Mouse (Mus musculus) lung, postnatal 4 days (tissue): ENCODE data around the gene Gm16253.

Source experiments
- DNase-seq, 2 experiments: peaks; one replicate each; pipeline ENCODE4 v3.0.0; 2021

Gm16253 gene

GRCm38 (mm10) chr3:96573611-96574511 is 2.9 kb upstream of the Gm16253 start:
- DNase-seq, result no peak

GRCm38 (mm10) chr3:96575272-96575984 is 1.4 kb upstream of the Gm16253 start:
- no peak for DNase-seq

- DNase-seq, result peak; percentile 83 to 89
Observed at GRCm38 (mm10) chr3:96576005-96576658, 652 bp upstream of the Gm16253 start.

GRCm38 (mm10) chr3:96577566-96577965 is 782 bp downstream of the Gm16253 start:
- no peak for DNase-seq

- no peak for DNase-seq
Observed at GRCm38 (mm10) chr3:96578561-96579238, 1.9 kb downstream of the Gm16253 start.

- no peak for DNase-seq
Observed at GRCm38 (mm10) chr3:96579239-96579750, 2.5 kb downstream of the Gm16253 start.

GRCm38 (mm10) chr3:96579885-96580454 is 3.2 kb downstream of the Gm16253 start:
- DNase-seq, result peak; percentile 92 to 95

- DNase-seq, result no peak
Observed at GRCm38 (mm10) chr3:96581141-96581540, 4.4 kb downstream of the Gm16253 start.

GRCm38 (mm10) chr3:96581771-96582515 is 5.2 kb downstream of the Gm16253 start:
- DNase-seq, result no peak

- no peak for DNase-seq
Observed at GRCm38 (mm10) chr3:96583386-96583785, 6.6 kb downstream of the Gm16253 start.

- no peak for DNase-seq
Observed at GRCm38 (mm10) chr3:96590657-96591056, 13.9 kb downstream of the Gm16253 start.

- DNase-seq, result no peak
Observed at GRCm38 (mm10) chr3:96593374-96593773, 16.6 kb downstream of the Gm16253 start.

- peak; percentile 95 to 96 for DNase-seq
Observed at GRCm38 (mm10) chr3:96593790-96594560, 17.2 kb downstream of the Gm16253 start, which contains the start of gene Polr3gl. Gene Polr3gl, minus strand, starts transcription at chr3:96594181.

- DNase-seq, result no peak
Observed at GRCm38 (mm10) chr3:96594851-96595250, 18.1 kb downstream of the Gm16253 start.

- DNase-seq, result no peak
Observed at GRCm38 (mm10) chr3:96595661-96596060, 18.9 kb downstream of the Gm16253 start.

GRCm38 (mm10) chr3:96596228-96596707 is 19.5 kb downstream of the Gm16253 start, which contains the start of gene Ankrd34a:
Gene Ankrd34a, plus strand, starts transcription at chr3:96596636.
- peak; percentile 19 to 48 for DNase-seq

- DNase-seq, result no peak
Observed at GRCm38 (mm10) chr3:96596855-96597254, 20.1 kb downstream of the Gm16253 start.

- peak; percentile 21 to 36 for DNase-seq
Observed at GRCm38 (mm10) chr3:96597435-96597891, 20.7 kb downstream of the Gm16253 start.

GRCm38 (mm10) chr3:96598156-96599068 is 21.6 kb downstream of the Gm16253 start:
- DNase-seq, result peak; percentile 74 to 81
